Mouse (Mus musculus) thymus, postnatal 14 days (tissue): ENCODE measurements around the gene Cux2.

Experiments
- DNase-seq: peaks from one replicate; pipeline ENCODE4 v3.0.0; 2021

Cux2 gene

GRCm38 (mm10) chr5:122059060-122060017, 9.4 kb upstream of the Cux2 start:
- DNase-seq, result peak; percentile 43

GRCm38 (mm10) chr5:122057622-122058021, 7.7 kb upstream of the Cux2 start:
- peak; percentile 8 for DNase-seq

GRCm38 (mm10) chr5:122056557-122056956, 6.7 kb upstream of the Cux2 start:
- DNase-seq, result no peak

- no peak for DNase-seq
These were observed 4.4 kb upstream of the Cux2 start for GRCm38 (mm10) chr5:122054130-122054843.

- DNase-seq, result no peak
These were observed 3.7 kb upstream of the Cux2 start for GRCm38 (mm10) chr5:122053587-122053986.

DNA sequence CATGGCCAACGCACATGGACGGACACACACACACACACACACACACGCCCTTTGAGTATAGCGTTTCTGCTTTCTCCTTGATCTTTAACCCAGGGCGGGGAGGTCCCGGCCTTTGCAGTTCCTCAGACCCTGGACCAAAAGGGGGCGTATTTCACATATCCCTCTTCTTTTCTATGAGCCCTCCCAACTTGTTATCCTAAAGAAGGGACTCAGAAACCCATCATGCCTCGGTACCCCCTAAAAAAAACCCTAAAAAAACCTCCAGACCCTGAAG, 867 bp upstream of the Cux2 start:
- no peak for DNase-seq

GRCm38 (mm10) chr5:122049664-122050016, 262 bp downstream of the Cux2 start:
- peak; percentile 31 for DNase-seq

GRCm38 (mm10) chr5:122048686-122049663, 927 bp downstream of the Cux2 start:
- DNase-seq, result no peak

- no peak for DNase-seq
These were observed 1.6 kb downstream of the Cux2 start for GRCm38 (mm10) chr5:122048252-122048651.

GRCm38 (mm10) chr5:122047791-122048190, 2.1 kb downstream of the Cux2 start:
- DNase-seq, result no peak

DNA sequence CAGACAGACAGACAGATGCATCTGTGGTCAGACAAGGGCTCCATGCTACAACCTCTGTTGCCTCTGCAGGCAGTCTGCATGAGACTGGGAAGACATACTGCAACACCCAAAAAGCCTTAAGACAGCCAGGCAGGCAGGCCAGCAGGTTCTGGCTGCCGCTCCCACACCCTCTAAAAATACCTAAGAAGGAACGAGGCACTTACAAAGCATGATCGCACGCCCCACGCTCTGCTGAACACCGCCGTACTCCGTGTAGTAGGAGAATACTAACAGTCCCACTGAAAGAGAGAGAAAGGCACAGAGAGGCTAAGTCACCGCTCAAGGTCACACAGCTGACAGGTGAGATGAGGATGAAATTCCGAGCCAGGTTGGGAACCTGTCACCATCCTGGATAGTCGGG, 6.3 kb downstream of the Cux2 start:
- DNase-seq, result no peak

DNA sequence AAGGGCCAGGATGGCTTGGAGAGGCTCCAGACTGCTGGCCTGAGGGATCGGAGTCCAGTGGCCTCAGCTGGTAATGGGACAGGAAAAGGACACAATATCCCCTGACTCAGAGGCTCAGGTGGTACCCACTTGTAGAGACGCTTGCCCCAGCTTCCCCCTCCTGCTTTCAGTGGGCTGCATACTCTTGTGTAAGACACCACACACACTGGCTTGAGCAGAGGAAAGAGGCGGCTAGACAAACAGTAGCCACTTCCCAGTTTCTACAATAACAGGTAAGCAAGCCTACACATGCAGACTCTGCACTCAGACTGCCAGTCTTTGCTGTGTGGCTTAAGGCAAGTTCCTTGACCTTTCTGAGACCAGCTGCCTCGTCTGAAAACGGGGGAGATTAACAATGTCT, 14.6 kb downstream of the Cux2 start:
- DNase-seq, result no peak

DNA sequence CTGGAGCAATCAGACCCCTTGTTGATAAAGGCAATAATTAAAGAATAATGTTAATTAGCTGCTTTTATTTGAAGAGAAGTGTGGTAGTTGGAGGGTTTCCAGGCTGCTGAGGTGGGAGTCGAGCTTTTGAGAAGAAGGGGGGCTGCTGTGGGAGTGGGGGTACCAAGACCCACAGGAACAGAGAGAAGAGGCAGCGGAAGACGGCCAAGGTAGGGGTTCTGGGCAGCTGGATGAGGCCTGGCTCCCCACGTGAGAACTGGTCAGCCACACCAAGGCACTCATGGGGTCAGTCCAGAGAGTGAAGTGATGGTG, 16.8 kb downstream of the Cux2 start:
- DNase-seq, result no peak

- no peak for DNase-seq
These were observed 17.3 kb downstream of the Cux2 start for GRCm38 (mm10) chr5:122032471-122033166.

DNA sequence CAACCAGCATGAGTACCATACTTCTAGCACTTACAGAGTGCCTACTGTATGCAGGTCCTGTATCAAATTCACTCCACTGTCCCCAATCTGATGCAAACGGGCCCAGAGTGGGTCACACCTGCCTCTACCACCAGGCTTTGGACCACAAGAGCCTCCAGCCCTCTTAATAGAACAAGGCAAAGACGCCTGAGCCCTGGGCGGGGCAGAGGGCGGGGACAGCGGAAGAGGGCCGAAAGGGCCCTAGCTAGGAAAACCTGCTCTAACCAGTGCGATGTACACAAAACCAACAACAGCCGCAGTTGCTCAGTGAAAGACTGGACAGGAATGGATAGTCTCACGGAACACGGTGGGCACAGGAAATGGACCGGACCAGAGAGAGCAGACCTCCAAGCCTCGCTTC, 18.8 kb downstream of the Cux2 start:
- no peak for DNase-seq

DNA sequence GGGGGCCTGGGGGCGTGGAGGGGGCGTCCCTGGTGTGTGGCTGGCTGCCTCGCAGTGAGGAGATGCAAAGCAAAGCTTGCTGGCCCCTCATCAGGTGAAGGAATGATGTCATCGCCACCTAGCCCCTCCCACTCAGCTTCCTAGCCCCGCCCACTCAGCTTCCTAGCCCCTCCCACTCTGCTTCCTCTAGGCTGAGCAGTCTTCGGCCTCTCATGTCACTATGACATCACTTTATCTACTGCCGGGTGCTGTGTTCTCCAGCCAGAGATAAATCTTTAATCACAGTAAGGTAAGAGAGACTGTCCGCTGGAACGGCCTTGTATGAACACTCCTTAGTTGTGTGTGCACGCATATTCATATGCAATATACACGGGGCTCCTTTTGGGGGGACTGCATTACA, 19.3 kb downstream of the Cux2 start:
- DNase-seq, result peak; percentile 9

DNA sequence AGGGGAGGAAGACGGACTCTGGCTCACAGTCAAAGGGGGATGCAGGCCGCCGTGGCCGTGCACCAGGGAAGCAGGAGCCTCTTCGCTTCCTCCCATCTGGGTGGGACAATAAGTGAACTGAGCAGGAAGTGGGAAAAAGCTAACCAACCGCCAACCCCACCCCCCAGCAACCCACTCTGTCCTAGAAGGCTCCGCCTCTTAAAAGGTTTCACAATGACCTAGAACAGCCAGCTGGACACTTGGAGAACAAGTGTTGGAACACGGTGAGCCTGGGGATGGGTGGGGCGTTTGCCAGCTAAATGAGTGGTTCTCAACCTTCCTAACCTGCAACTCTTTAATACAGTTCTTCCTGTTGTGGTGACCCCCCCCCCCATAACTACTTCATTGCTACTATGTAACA, 23.1 kb downstream of the Cux2 start:
- DNase-seq, result no peak

- no peak for DNase-seq
These were observed 23.6 kb downstream of the Cux2 start for GRCm38 (mm10) chr5:122026284-122026683.

- no peak for DNase-seq
These were observed 24.8 kb downstream of the Cux2 start for GRCm38 (mm10) chr5:122025117-122025516.

GRCm38 (mm10) chr5:122019288-122019687, 30.6 kb downstream of the Cux2 start:
- DNase-seq, result no peak

DNA sequence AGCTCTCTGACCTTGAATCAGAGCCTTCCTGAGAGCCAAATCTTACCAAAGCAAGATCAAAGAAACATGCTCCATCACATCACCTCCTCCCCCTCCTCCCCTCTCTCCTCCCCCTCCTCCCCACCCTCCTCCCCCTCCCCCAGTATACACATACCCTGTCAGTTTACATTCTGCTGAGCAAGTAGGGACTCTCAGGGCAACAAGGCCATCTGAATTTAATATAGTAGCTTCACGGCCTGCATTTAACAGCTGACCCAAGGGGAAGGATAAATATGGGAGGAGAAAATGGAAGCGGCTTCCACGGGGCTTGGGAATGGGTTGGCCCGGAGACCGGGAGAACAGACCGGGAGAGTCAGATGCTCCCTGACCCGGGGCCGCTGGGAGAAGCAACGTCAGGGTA, 32.1 kb downstream of the Cux2 start:
- no peak for DNase-seq

- no peak for DNase-seq
These were observed 32.6 kb downstream of the Cux2 start for GRCm38 (mm10) chr5:122017269-122017668.

GRCm38 (mm10) chr5:122016744-122017143, 33.2 kb downstream of the Cux2 start:
- no peak for DNase-seq
